Mouse (Mus musculus) hindbrain, embryonic 12.5 days (tissue): ENCODE results near the gene Cyth1. TPM values are rescaled to one million over a fixed set of nuclear protein-coding genes. Genes with fewer than 3 reads are reported as not detected.

Experiments used
- ATAC-seq: fragments of 200-750 bp; cut with Nextera tagmentation; 2 replicates; pipeline ENCODE4 v1.8.0; 2017; ENCODE audit warnings: moderate TSS enrichment; ENCODE audit not compliant: low FRiP score
- H3K27ac ChIP-seq: fragments of 300-500 bp; sonication (generic); 2 replicates; pipeline ENCODE4 v1.5.1; 2016; ENCODE audit warnings: mild to moderate bottlenecking
- H3K27me3 ChIP-seq: fragments of 300-500 bp; sonication (generic); 2 replicates; pipeline ENCODE4 v1.6.1; 2016; ENCODE audit warnings: mild to moderate bottlenecking
- H3K36me3 ChIP-seq: fragments of 300-500 bp; sonication (generic); 2 replicates; pipeline ENCODE4 v1.6.1; 2016; ENCODE audit warnings: mild to moderate bottlenecking
- H3K4me1 ChIP-seq: fragments of 300-500 bp; sonication (generic); 2 replicates; pipeline ENCODE4 v1.6.1; 2016
- H3K4me2 ChIP-seq: fragments of 300-500 bp; sonication (generic); replicated peaks from 2 replicates; pipeline ENCODE4 v1.6.1; 2016; ENCODE audit warnings: mild to moderate bottlenecking
- H3K4me3 ChIP-seq: fragments of 300-500 bp; sonication (generic); 2 replicates; pipeline ENCODE4 v1.5.1; 2016; ENCODE audit warnings: mild to moderate bottlenecking
- H3K9ac ChIP-seq: fragments of 300-500 bp; sonication (generic); 2 replicates; pipeline ENCODE4 v1.6.1; 2016; ENCODE audit warnings: mild to moderate bottlenecking, moderate library complexity
- H3K9me3 ChIP-seq: fragments of 300-500 bp; sonication (generic); replicated peaks from 2 replicates; pipeline ENCODE4 v1.6.1; 2016; ENCODE audit warnings: mild to moderate bottlenecking
- WGBS: fragments of 180-500 bp; shearing (Covaris S2); methylation state at CpG from one replicate; pipeline ENCODE4 v1.1.7; 2016; 5-methylcytosine and 5-hydroxymethylcytosine counted together
- polyA plus RNA-seq: library from polyadenylated mRNA; unstranded; fragments of >200 nt; fragmentation: Nextera tagmentation; extraction: Ambion mirVana; gene quantifications from 2 replicates; pipeline ENCODE4 v1.2.1, GENCODE M21; 2016

The Cyth1 gene
- 29.0 and 33.5 TPM in 2 replicates for polyA plus RNA-seq

DNA sequence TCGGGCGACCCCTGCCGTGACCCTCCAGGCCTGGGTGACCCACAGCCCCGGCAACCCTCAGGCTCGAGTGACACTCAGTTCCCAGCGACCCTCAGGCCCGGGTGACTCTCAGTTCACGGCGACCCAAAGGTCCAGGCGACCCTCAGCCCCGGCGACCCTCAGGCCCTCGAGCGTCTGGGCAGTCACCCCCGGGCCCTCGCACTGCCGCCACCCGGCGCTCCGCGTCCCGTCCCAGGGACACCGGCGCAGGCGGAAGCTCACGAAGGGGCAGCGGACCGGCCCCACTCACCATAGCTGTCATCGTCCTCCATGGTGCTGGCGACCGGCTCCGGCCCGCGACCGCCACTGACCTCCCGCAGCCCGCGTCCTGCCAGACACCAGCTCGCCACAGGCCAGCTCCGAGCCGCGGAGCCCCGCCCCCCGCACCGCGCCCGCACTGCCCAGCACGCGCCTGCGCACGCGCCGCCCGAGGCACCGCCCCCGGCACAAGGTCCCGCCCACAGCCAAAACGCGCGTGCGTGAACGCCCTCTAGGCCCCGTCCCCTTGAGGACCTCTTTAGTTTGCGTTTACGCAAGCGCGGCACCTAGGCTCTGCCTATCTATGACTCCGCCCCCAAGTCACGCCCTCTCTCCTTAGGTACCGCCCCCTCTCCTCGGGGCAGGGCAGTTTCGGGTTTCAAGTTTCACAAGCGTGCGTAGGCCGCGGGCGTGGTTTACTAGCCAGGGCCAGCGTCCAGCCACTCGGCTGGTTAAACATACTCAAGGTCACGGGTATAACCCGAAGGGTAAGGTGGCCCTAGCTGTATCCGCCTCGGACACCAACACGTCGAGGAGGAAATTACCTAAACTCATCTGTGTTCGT, at the start of gene Cyth1:
Gene Cyth1 (minus strand): TSS at position 443 of the 862 bp plus-strand sequence.
- Histone ChIP-seq H3K4me3 (peak within 1 kb of the TSS; percentile 82), H3K4me2 (peak within 1 kb of the TSS; percentile 92), H3K4me1 (peaks cover 21% of the 10 kb centered on the region), H3K9ac (peak within 1 kb of the TSS; percentile 86), H3K27ac (peak within 1 kb of the TSS; percentile 55), H3K27me3 (peaks cover 2% of the 10 kb centered on the region; the same call in 1 of the 2 replicates), H3K9me3 (no peaks in the 10 kb centered on the region), H3K36me3 (no peaks in the 10 kb centered on the region)
- ATAC-seq = peak; percentile 94
- WGBS = under 1% methylated on average over 78 of the region's 86 CpGs

DNA sequence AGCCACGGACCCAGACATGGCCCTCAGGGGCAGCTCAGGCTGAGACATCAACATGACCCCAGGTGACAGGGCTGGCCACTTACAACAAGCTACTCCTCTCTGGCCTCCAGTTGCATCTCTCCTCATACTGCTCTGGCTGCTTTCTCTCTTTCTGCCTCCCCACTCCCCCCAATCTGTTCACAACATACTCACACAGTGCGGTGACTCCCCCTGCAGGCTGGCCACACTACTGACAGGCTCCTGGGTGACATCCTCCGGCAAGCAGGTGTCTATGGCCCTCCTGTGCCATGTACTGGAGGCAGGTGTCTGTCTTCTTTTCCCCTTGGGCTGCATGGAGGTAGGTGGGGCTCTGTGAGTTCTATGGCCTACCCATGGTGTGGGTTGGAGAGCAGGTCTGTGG, 49.6 kb upstream of the Cyth1 start:
- 0 out of 2 replicates have a peak, but pooled peaks cover 3% of the 10 kb centered on the region for H3K4me1 ChIP-seq
- ATAC-seq = no peak
- 87% methylated on average over 3 of the region's 3 CpGs for WGBS
- no peak overlapping the region for H3K4me2 ChIP-seq
- H3K27ac ChIP-seq = no peak overlapping the region
- H3K36me3 ChIP-seq = peaks cover 6% of the 10 kb centered on the region
- no peak overlapping the region for H3K4me3 ChIP-seq
- no peaks in the 10 kb centered on the region for H3K27me3 ChIP-seq
- no peak overlapping the region for H3K9ac ChIP-seq
- H3K9me3 ChIP-seq = no peaks in the 10 kb centered on the region

DNA sequence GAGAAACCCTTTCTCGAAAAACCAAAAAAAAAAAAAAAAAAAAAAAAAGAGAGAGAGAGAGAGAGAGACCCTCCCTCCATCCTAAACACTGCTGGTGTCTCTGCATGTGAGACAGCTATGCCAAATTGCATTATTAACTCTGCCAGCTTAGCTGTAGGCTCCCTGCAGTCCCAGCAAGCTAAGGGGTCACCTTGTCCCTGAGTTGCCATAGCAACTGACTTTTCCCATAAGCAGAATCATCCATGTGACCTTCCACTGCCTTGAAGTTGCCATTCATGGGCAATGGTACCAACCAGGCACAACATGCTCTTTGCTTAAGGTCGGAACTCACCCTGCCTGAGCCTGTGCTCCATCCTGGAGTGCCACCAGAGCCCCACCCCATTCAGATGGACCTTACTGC, 46.6 kb upstream of the Cyth1 start:
- no peak overlapping the region for H3K27ac ChIP-seq
- no peak for ATAC-seq
- 86% methylated on average over 1 of the region's 2 CpGs for WGBS

DNA sequence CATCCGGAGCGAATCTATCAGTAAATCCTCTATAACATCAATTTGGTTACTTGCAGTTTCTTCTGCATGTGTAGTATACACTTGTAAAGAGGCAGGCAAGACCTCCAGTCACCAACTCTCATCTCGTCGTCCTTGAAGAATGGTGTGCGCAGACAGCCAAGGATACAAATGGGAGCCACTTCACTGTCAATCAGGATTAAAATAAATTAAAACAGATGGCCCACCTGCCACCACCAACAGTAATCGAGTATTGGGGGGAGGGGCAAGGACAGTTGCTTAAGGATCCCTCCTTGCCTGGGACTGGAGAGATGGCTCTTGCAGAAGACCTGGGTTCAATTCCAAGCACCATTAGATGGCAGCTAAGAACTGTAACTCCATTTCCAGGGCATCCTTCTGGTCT, 44.3 kb upstream of the Cyth1 start:
- 68% methylated on average over 6 of the region's 6 CpGs for WGBS
- Histone ChIP-seq H3K9me3 (no peaks in the 10 kb centered on the region), H3K4me3 (no peak overlapping the region), H3K36me3 (peaks cover under 1% of the 10 kb centered on the region), H3K27ac (no peak overlapping the region), H3K4me1 (peaks cover 19% of the 10 kb centered on the region), H3K9ac (no peak overlapping the region), H3K4me2 (no peak overlapping the region), H3K27me3 (no peaks in the 10 kb centered on the region)
- ATAC-seq = no peak

More for the DNA sequence above, 46.6 kb upstream of the Cyth1 start:
- no peak overlapping the region for H3K9ac ChIP-seq
- H3K9me3 ChIP-seq = no peaks in the 10 kb centered on the region
- H3K4me3 ChIP-seq = no peak overlapping the region
- no peak overlapping the region for H3K4me2 ChIP-seq
- no peaks in the 10 kb centered on the region for H3K36me3 ChIP-seq
- H3K27me3 ChIP-seq = no peaks in the 10 kb centered on the region
- H3K4me1 ChIP-seq = peaks cover 7% of the 10 kb centered on the region

DNA sequence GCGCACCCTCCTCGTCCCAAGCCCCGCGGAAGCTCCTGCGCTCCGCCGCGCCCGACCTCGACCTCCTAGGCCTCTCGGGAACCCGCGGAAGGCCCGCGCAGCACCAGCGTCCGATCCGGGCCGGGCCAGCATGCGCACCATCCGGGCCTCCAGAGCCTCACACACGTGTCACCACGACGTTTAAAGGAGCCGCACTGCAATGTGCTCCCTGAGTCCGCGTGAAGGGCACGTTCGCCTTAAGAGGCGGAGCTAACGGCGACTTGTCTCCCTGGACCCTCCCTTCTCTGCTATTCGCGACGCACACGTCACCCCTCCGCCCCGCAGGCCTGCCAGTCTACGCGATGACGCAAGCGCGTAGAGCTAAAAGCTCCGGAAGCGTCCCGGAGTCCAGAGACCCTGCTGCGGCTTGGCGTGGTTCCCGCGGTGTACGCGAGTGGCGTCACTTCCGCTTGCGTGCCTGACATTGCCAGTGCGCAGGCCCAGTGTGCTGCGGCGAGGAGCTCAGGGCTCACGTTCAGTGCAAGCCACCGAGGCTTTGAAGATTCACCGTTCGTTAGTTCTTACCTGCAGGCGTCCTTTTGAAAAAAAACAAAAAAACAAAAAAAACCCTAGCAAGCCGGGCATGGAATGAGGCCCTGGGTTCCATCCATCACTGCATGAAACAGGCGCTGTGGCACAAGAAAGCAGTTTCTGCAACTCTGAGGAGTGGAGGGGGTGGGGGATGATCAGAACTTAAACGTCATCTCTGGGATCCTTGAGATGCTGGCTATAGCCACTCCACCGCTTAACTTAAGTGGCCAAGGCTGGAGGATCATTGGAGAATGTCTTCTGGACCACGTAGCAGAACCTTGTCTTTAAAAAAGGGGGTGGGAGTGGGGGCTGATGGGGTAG, 41.9 kb upstream of the Cyth1 start, which contains the start of gene Usp36:
Gene Usp36 (minus strand): TSS at position 246 of the 891 bp plus-strand sequence.
- Histone ChIP-seq H3K36me3 (peaks cover 25% of the 10 kb centered on the region), H3K27me3 (no peaks in the 10 kb centered on the region), H3K4me2 (peak within 1 kb of the TSS; percentile 96), H3K4me3 (peak within 1 kb of the TSS; percentile 91), H3K9ac (peak within 1 kb of the TSS; percentile 88), H3K4me1 (peaks cover 21% of the 10 kb centered on the region), H3K9me3 (no peaks in the 10 kb centered on the region), H3K27ac (peak within 1 kb of the TSS; percentile 81)
- peak; percentile 99 for ATAC-seq
- WGBS = under 1% methylated on average over 68 of the region's 68 CpGs

DNA sequence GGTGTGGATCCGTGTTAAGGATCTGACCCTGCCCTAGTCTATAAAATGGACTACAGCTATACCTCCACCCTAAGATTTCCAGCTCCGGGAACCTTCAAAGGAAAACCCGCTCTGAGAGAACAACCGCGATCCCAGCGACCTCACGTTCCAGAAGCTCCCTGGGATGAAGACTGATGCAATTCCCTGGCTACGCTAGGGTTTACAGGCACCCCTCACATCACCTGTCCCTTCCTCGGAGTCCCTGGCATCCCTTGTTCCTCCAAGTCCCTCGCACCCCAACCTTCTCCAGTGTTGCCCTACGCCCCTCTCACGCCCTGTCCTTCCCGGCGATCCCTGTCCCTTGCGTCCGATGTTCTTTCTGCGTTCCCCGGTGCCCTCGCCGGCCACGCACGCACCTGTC, 41.2 kb upstream of the Cyth1 start:
- Histone ChIP-seq H3K9me3 (no peaks in the 10 kb centered on the region), H3K9ac (peak overlapping the region; percentile 88), H3K4me3 (peak overlapping the region; percentile 91), H3K36me3 (peaks cover 32% of the 10 kb centered on the region), H3K4me1 (peaks cover 19% of the 10 kb centered on the region), H3K4me2 (peak overlapping the region; percentile 96), H3K27me3 (no peaks in the 10 kb centered on the region), H3K27ac (peak overlapping the region; percentile 81)
- no peak; the same call in 1 of the 2 replicates for ATAC-seq
- under 1% methylated on average over 22 of the region's 22 CpGs for WGBS

DNA sequence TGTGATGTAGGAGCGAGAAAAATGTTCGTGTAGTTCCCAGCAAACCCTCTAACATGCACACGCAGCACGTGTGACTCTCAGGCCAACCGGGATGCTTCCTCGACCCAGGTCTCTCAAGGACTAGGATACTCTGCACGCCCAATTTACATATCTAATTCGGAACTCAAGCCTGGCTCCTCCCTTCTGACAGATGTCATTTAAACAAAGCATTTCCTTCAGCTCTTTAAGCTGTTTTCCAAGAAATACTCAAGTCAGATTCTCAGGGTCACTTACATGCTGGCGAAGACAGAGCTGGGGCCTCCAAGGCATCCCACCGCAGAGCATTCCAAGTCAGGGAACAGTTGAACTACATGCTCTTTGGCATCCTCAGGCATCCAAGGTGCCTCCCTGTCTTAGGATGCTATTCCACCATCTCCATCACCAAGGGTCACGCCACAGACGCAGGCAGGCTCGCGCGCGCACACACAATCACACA, 40.7 kb upstream of the Cyth1 start:
- Histone ChIP-seq H3K9me3 (no peaks in the 10 kb centered on the region), H3K27me3 (no peaks in the 10 kb centered on the region), H3K4me2 (peak overlapping the region; percentile 96), H3K4me1 (peaks cover 19% of the 10 kb centered on the region), H3K36me3 (peaks cover 37% of the 10 kb centered on the region), H3K9ac (peak overlapping the region; percentile 88), H3K27ac (peak overlapping the region; percentile 81; the same call in 1 of the 2 replicates), H3K4me3 (peak overlapping the region; percentile 91)
- ATAC-seq = no peak
- 2% methylated on average over 16 of the region's 16 CpGs for WGBS

DNA sequence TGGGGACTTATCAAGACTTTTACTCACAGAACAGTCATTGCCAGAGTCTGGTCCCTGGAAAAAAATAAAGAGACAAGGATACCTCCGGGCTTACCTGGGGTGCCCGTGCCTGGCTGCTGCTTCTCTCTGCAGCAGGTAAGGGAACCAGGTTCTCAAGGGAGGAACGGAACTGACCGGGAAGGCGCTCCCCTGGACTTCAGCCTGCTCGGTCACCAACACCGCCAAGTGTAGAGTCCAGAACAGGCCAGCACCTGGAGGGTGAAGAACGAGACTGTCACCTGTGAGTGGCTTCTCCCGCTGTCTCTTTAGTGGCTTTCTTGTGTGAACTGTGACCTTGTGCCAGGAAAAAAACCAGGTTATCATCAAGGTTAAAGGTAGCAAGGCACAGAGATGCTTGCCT, 39.2 kb upstream of the Cyth1 start:
- Histone ChIP-seq H3K9me3 (no peaks in the 10 kb centered on the region), H3K4me2 (no peak overlapping the region), H3K27ac (no peak overlapping the region), H3K27me3 (no peaks in the 10 kb centered on the region), H3K4me1 (peaks cover 19% of the 10 kb centered on the region), H3K9ac (no peak overlapping the region), H3K4me3 (no peak overlapping the region), H3K36me3 (peaks cover 51% of the 10 kb centered on the region)
- no peak for ATAC-seq
- 95% methylated on average over 9 of the region's 9 CpGs for WGBS

DNA sequence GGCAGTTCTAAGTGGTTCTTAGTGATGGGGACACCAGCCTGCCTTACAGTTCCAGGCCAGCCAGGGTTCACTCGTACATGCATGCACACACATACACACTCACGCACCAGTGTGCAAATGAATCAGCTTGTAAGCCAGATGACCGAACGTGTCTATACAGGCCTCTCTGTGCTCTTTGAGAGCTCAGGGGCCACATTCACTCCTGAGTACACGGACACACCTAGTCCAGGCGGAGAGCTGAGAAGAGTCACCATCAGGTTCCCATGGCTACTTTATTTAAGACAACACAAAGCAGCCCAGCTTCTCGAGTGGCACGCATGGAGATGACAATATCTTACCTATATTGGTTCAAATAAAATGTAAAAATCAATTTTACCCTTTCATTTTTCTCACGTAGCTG, 38.0 kb upstream of the Cyth1 start:
- peaks cover 62% of the 10 kb centered on the region for H3K36me3 ChIP-seq
- no peak overlapping the region for H3K9ac ChIP-seq
- 96% methylated on average over 9 of the region's 9 CpGs for WGBS

DNA sequence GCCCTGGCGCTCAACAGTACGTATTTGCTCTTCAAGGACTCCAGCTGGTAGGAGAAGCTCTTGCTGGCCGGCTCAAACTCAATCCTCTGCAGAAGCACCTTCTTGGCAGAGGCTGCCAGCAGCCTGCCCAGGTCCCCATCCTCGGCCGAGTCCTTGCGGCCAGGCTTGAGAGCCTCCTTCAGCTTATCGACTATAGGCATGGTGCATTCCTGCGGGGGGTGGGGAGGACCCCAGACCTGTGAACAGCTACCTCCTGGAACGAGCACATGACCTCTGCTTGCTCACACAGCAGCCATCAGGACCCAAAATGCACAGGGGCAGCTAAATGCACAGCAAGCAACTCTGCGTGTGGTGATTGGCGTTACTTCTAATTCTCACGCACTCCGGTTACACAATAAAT, 37.4 kb upstream of the Cyth1 start:
- ATAC-seq = no peak
- 93% methylated on average over 13 of the region's 13 CpGs for WGBS
- Histone ChIP-seq H3K4me2 (no peak overlapping the region), H3K27me3 (no peaks in the 10 kb centered on the region), H3K4me3 (no peak overlapping the region), H3K9ac (no peak overlapping the region), H3K27ac (no peak overlapping the region), H3K36me3 (peaks cover 64% of the 10 kb centered on the region), H3K4me1 (peaks cover 18% of the 10 kb centered on the region), H3K9me3 (no peaks in the 10 kb centered on the region)

More for the DNA sequence above, 38.0 kb upstream of the Cyth1 start:
- no peaks in the 10 kb centered on the region for H3K9me3 ChIP-seq
- no peak overlapping the region for H3K4me2 ChIP-seq
- no peak overlapping the region for H3K27ac ChIP-seq
- peaks cover 19% of the 10 kb centered on the region for H3K4me1 ChIP-seq
- no peaks in the 10 kb centered on the region for H3K27me3 ChIP-seq
- no peak overlapping the region for H3K4me3 ChIP-seq
- ATAC-seq = no peak

DNA sequence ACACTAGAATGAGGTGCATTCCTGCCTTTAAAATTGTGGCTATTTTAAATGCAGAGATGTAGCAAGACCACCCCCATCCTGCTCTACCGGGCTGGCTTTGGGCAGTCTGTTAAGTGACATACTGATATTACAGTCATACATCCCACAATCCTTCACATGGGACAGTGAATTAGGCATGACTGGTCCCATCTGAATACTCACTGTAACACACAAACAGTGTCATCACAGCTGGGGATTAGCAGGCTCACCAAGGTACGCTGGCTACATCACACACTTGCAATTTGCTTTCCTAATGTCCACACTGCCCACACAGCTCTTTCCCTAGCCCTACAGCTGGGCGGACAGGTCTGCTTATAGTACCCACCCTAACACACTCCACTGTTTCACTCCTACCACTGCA, 31.8 kb upstream of the Cyth1 start:
- peaks cover 95% of the 10 kb centered on the region for H3K36me3 ChIP-seq
- WGBS = 90% methylated on average over 3 of the region's 3 CpGs
- H3K4me2 ChIP-seq = no peak overlapping the region
- no peak overlapping the region for H3K27ac ChIP-seq
- H3K9me3 ChIP-seq = no peaks in the 10 kb centered on the region
- no peak overlapping the region for H3K4me3 ChIP-seq
- H3K27me3 ChIP-seq = no peaks in the 10 kb centered on the region
- ATAC-seq = no peak
- H3K4me1 ChIP-seq = no peaks in the 10 kb centered on the region
- no peak overlapping the region for H3K9ac ChIP-seq

DNA sequence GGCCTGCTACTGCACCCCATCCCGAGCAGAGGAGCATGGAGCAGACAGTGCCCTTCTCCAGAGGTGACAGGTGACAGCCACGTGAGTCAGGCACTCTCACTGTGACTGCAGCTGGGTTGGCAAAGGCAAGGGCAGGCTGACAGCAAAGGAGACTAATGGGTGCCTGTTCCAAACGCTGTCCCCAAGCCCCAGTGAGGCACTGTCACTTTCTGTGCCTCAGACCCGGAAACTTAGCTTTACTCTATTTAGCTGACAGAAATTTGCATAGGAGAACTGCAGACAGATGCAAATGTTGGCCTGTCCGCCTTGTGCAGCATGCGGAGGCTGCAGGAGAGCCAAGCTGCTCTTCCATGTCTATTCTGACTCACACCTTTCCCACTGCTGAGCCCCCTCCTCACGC, 27.9 kb upstream of the Cyth1 start:
- H3K27ac ChIP-seq = no peak overlapping the region
- 87% methylated on average over 7 of the region's 7 CpGs for WGBS
- H3K27me3 ChIP-seq = no peaks in the 10 kb centered on the region
- H3K4me1 ChIP-seq = no peaks in the 10 kb centered on the region
- no peaks in the 10 kb centered on the region for H3K9me3 ChIP-seq
- H3K9ac ChIP-seq = no peak overlapping the region
- peaks cover 96% of the 10 kb centered on the region for H3K36me3 ChIP-seq
- no peak overlapping the region for H3K4me2 ChIP-seq
- H3K4me3 ChIP-seq = no peak overlapping the region
- ATAC-seq = no peak
